Mouse (Mus musculus): ENCODE data around the gene Vwa5b1.
A peak's percentile ranks its signal among the peaks of the same experiment; 100 is the strongest.

Gene Vwa5b1

DNA sequence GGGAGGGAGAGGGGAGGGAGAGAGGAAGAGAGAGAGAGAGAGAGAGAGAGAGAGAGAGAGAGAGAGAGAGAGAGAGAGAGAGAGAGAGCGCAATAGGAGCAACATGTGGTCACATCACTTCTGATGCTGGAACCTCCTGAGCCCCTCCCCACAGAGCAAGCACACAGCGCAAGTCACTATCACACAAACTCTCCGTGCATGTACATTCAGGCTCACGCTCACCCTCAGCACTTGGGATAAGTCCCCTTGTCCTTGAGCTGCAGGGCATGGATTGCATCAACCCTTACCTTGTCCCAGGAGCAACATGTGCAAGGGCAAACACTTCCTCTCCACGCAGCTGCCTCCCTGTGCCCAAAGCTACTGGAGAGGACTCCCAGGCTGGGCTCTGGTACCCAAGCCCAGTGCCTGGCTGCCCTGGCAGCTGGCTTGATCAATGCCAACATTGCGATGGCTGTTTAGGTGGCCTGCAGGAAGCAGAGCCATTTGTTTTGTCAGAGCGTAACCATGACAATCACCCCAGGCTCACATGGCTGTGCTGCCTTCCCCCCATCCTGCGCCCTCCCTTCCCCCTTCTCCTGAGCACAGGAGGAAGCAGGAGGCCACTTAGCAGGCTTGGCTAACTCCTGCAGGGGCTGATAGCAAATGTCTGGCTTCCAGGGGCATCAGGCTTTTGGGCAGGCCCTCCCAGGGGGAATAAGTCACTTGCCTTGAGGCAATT is at the start of gene Vwa5b1:
Gene Vwa5b1, minus strand, starts transcription at position 457 of the 718 bp plus-strand sequence.
- no peak for DNase-seq

DNA sequence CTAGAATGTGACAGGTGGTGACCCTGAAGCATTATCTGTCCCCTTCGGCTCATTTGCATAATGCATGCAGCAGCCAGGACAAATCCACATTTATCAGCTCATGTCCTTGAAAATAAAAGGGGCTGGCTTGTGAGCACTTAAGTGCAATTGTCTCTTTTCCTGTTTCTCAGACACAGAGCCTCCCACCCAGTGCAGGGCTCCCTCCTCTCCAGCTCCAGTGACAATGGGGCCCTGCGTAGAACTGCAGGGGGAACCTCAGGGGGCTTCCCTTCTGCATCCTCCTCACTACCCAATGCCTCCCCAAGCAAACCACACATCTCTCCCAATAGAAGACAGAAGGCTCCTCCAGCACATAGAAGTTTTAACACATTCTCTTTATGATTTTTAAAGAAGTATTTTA is 47.1 kb upstream of the Vwa5b1 start:
- DNase-seq = no peak

- DNase-seq = no peak
Measured at GRCm38 (mm10) chr4:138680124-138680523, 44.4 kb upstream of the Vwa5b1 start.

GRCm38 (mm10) chr4:138677579-138677978 is 41.9 kb upstream of the Vwa5b1 start:
- DNase-seq = no peak

GRCm38 (mm10) chr4:138676480-138676879 is 40.8 kb upstream of the Vwa5b1 start:
- no peak for DNase-seq

DNA sequence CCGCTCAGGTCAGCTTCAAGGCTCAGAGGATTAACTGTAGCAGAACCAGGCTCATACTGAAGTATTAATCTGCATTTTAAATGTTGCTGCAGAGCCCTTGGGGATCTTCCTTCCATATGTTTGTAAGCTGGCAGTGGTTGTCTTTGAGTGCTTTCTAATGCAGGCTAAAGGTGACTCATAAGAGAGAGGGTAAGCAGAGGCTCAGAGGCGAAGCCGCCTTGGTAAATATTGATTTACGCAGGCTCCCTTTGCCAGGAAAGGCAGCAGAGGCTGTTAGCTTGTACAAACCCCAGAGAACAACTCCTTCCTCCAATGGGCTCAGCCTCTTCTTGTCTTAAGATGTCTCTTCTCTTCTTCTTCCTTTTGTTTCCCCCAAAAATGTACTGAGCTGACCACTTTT is 36.5 kb upstream of the Vwa5b1 start:
- no peak for DNase-seq

DNA sequence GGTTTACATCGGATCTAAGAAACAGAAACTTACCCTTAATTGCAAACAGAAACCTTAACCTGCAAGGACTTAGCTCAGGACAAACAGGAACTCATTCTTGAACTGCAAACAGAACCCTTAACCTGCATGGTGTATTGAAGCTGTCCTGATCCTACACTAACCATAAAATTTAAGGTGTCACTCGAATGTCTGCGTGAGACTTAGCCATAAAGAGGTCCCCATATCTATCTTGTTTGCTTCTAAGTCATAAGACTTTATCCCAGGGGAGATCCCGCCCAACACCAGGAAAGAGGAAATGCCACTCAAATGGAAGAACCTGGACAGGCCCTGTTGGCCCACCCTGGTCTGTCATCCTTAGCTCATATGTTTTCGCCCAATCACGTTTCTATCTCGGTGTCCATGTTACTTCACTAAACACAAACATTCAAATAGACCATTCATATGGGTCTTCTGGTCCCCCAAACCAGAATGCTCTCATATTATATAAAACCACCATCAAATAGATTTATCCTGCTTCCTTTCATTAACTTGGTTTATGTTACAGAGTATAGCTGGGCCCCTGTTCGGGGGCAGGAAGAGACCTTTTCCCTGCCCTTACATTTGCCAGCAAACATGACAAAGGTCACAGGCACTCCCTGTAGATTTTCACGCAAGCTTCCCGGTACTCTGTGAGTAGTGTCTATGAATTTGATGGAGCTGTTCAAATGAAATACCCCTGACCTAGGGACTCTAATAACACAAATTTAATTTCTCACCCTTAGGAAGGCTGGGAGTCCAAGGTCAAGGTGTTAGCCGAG is 34.6 kb upstream of the Vwa5b1 start:
- DNase-seq = no peak

GRCm38 (mm10) chr4:138666521-138666920 is 30.8 kb upstream of the Vwa5b1 start:
- no peak for DNase-seq

GRCm38 (mm10) chr4:138659936-138660602 is 24.4 kb upstream of the Vwa5b1 start:
- no peak for DNase-seq

GRCm38 (mm10) chr4:138653056-138653455 is 17.4 kb upstream of the Vwa5b1 start:
- no peak for DNase-seq

GRCm38 (mm10) chr4:138651881-138652280 is 16.2 kb upstream of the Vwa5b1 start:
- no peak for DNase-seq

GRCm38 (mm10) chr4:138648096-138648635 is 12.5 kb upstream of the Vwa5b1 start:
- no peak for DNase-seq

DNA sequence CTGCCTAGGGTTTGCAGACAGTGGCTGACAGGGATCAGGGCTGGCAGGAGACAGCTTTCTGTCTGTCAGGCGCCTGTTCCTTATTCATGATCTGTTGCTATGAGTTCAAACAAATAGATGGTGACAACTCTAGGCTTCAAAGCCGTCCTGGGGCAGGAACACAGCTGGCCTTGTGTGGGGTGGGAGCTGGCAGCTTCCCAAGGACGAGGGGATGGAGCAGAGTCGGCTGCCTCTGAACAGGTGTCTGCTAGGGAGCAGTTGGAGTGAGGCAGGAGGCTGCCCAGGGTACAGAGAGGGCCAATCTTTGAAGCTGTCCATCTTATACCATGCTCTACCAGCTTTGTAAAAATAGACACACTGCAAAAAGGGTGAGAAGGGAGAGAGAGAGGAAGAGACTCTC is 6.6 kb upstream of the Vwa5b1 start:
- no peak for DNase-seq

GRCm38 (mm10) chr4:138636146-138636511 is 445 bp upstream of the Vwa5b1 start:
- DNase-seq = no peak

GRCm38 (mm10) chr4:138628256-138628655 is 7.4 kb downstream of the Vwa5b1 start:
- DNase-seq = no peak

- DNase-seq = no peak
Measured at GRCm38 (mm10) chr4:138614454-138614853, 21.2 kb downstream of the Vwa5b1 start.

DNA sequence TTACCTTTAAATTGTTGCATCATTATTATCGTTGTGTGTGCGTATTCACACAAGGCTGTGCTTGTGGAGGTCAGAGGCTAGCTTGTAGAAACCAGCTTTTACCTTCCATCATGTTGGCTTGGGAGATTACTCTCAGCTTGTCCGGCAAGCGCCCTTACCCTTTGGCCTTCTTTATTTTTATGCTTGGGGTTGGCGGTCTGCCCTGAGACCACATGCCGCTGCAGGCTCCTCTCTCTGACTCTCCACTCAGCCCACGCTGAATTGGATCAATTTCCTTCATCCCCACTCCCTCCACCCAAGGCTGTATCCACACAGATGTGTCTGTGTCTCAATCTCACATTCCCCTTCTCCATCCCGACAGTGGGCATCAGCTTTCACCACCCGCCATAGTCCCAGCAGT is 33.8 kb downstream of the Vwa5b1 start:
- DNase-seq = no peak

DNA sequence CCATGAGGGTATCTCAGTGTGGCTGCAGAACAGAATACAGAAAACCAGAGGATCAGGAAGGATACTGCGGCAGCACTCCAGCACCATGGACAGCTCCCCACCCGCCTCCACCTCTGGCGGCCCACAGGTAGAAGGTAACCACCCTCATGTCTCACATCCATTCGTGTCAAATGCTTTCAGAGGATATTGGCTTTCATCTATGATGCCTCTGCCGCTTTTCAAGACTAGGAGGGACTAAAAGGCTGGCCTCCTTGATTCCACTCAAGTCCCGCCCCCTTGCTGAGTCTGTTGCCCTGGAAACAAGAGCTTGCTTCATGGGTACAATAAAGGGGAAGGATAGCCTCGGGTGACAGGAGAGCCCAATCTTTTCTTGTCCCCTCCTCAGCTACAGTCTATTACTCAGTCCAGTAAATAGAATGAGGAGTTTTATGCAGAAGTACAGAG is 37.8 kb downstream of the Vwa5b1 start:
- peak; percentile 19 for DNase-seq

DNA sequence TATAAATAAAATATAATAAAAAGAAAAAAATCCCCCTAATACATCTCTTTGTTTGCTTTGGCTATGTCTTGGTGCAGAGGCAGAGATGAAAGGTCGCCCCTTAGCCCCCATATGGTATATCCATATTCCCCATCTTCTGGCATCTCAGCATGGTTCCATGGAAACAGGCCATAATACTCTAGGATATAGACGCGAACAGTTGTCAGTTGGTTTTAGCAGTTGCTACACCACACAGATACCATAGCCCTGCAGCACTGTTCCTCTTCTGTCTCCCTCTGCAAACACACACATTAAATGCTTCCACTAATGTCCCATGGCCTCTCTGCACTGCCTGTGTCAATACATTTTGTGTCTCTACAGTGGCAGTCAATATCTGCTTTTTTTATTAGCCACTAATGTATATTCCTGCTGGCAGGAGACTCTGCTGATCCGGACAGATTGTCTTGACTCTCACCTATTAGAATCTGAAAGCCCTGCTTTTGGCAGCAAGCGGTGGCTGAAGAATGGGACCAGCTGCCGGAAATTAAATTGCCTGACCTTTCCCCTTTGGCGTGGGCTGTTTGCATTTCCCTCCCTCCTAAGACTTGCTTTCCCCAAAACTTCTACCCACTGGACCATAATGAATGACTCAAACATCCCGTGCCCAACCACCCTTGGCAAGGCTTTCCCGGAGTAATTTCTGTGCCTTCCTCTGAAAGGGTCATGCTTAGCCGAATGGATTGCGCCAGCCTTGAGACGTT is 39.1 kb downstream of the Vwa5b1 start:
- DNase-seq = no peak

DNA sequence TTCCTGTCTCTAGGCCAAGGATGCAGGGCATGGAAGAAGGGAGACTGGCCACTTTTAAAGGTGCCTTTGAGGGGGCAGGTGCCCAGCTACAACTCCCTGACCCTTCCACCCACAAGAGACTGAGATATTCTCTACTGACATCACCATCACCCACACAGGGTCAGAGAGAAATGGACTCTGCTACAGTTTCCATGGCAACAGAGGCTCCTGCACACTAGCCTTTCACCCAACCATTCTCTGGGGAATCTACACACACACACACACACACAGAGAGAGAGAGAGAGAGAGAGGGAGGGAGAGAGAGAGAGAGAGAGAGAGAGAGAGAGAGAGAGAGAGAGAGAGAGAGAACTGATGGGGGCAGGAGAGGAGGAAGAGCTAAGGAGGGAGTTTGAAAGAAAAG is 50.7 kb downstream of the Vwa5b1 start:
- DNase-seq = no peak

DNA sequence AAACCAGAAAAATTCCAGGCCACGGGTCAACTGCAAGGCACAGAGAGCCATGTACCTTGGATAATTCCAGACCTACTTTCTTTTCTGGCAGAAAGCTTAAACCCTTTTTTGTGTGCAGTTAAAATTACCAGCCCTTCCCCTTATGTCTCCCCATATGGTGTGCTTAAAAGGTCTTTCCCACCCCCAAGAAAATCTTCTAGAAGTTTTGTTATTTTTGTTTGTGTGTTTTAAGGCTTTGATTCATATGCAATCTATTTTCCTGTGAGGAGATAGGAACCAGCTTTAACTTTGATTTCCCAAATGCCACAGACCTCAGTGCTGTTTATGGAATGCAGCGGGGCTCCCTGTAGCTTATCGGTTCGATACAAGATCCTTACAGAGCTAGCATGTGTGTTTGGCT is 53.2 kb downstream of the Vwa5b1 start:
- no peak for DNase-seq

GRCm38 (mm10) chr4:138578406-138578805 is 57.3 kb downstream of the Vwa5b1 start:
- DNase-seq = no peak

DNA sequence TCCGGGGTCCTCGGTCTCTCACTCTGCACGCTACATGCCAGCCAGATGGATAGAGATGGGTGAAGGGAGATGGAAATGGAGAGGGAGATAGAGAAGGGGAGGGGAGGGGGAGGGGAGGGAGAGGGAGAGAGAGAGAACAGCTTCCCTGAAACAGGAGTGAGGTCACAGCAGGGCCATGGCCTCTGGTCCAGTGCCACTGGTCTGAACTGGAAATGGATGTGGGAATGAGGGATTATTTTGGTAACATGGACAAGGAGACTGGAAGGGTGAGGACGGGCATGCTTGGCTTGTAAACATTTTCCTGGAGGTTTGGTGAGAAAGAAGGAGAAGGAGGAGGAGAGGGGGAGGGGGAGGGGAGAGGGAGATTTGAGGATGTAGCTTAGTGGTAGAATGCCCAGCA is 59.0 kb downstream of the Vwa5b1 start:
- DNase-seq = no peak

Data from thymus, postnatal 25 days (tissue).